Mouse (Mus musculus) limb, embryonic 11.5 days (tissue): ENCODE results near the gene Serpina3m. TPM values are rescaled to one million over a fixed set of nuclear protein-coding genes. Genes with fewer than 3 reads are reported as not detected.
"Not testable (repeated sequence)": the region's sequence is repeated elsewhere in the genome, so short reads cannot be mapped to it uniquely, and the experiment has no call there.

ENCODE experiments used
- ATAC-seq: fragments of 200-750 bp; cut with Nextera tagmentation; 2 replicates; pipeline ENCODE4 v1.8.0; 2017; ENCODE audit warnings: low read depth; ENCODE audit not compliant: insufficient number of reproducible peaks, low FRiP score, low TSS enrichment
- DNase-seq: peaks from one replicate; pipeline ENCODE4 v3.0.0-alpha.2; 2015; ENCODE audit warnings: low spot score
- H3K27ac ChIP-seq: fragments of 300-500 bp; sonication (generic); replicated peaks from 2 replicates; pipeline ENCODE4 v1.5.1; 2014; ENCODE audit warnings: low read depth, mild to moderate bottlenecking, low read length
- H3K27me3 ChIP-seq: fragments of 300-500 bp; sonication (generic); 2 replicates; pipeline ENCODE4 v1.6.1; 2014; ENCODE audit warnings: mild to moderate bottlenecking, low read length, mixed read lengths; ENCODE audit not compliant: control insufficient read depth, insufficient read depth
- H3K36me3 ChIP-seq: fragments of 300-500 bp; sonication (generic); 2 replicates; pipeline ENCODE4 v1.6.1; 2014; ENCODE audit warnings: mild to moderate bottlenecking, low read length, moderate library complexity, mixed read lengths; ENCODE audit not compliant: control insufficient read depth, insufficient read depth
- H3K4me1 ChIP-seq: fragments of 300-500 bp; sonication (generic); 2 replicates; pipeline ENCODE4 v1.6.1; 2014; ENCODE audit warnings: low read length, mixed read lengths; ENCODE audit not compliant: control insufficient read depth, insufficient read depth
- H3K4me2 ChIP-seq: fragments of 300-500 bp; sonication (generic); 2 replicates; pipeline ENCODE4 v1.6.1; 2014; ENCODE audit warnings: low read depth, mild to moderate bottlenecking, moderate library complexity; ENCODE audit not compliant: severe bottlenecking
- H3K4me3 ChIP-seq: fragments of 300-500 bp; sonication (generic); 2 replicates; pipeline ENCODE4 v1.5.1; 2014; ENCODE audit warnings: low read depth, low read length
- H3K9ac ChIP-seq: fragments of 300-500 bp; sonication (generic); 2 replicates; pipeline ENCODE4 v1.6.1; 2014; ENCODE audit warnings: mild to moderate bottlenecking, low read length
- H3K9me3 ChIP-seq: fragments of 300-500 bp; sonication (generic); 2 replicates; pipeline ENCODE4 v1.6.1; 2016; ENCODE audit warnings: low read length; ENCODE audit not compliant: control insufficient read depth
- WGBS: fragments of 180-500 bp; shearing (Covaris S2); extraction: QIAGEN DNeasy Blood & Tissue Kit; methylation state at CpG from one replicate; pipeline ENCODE4 v1.1.7; 2014; 5-methylcytosine and 5-hydroxymethylcytosine counted together
- polyA plus RNA-seq: library from polyadenylated mRNA; unstranded; fragments of >200 nt; fragmentation: Nextera tagmentation; extraction: Ambion mirVana; gene quantifications from 2 replicates; pipeline ENCODE4 v1.2.1, GENCODE M21; 2014

Serpina3m gene
- polyA plus RNA-seq, 1 experiment from 2014 or later: not detected

DNA sequence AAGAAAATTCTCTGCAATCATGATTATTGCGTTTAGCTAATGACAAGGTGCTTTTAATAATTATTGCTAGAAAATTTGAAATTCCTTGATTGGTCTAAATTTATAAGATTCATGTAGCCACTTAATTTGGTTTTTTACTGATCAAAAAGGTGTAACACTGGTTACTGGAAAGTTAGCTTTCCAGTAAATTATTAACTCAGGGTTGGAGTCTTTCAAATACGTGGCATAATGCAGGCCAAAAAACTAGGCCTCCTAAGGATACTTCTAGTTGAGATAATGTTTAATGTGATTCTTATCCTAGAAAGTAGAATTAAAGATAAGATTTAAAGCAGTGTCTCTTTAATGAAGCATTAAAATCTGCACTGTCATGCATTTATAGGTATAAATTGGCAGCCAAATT, 40.1 kb downstream of the Serpina3m start:
- not testable (repeated sequence) for H3K4me3 ChIP-seq, H3K27ac ChIP-seq, H3K9me3 ChIP-seq, H3K4me1 ChIP-seq, ATAC-seq, DNase-seq, H3K4me2 ChIP-seq, H3K9ac ChIP-seq, H3K27me3 ChIP-seq, H3K36me3 ChIP-seq
- 77% methylated on average over 2 of the region's 2 CpGs for WGBS

DNA sequence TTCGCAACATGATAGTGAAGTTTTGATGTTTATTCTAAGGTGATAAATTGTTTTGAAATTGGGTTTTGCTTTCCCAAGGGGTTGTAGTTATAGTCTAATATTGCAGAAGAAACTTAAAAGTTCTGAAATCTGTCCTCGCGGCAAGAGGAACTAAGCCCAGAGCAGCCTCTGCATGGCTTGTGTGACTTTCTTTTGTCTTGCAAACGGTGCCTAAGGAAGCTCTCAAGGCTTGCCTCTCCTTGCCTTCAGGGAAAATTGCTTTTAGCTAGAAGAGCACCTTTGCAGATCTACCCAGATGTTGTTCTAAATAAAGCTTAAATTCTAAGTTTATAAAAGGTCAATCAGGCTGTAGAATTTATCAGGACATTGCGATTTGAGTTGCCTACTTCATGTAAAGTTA, 40.5 kb downstream of the Serpina3m start:
- not testable (repeated sequence) for H3K9ac ChIP-seq, H3K27ac ChIP-seq, H3K4me2 ChIP-seq, DNase-seq, H3K9me3 ChIP-seq, H3K27me3 ChIP-seq, H3K4me1 ChIP-seq, H3K4me3 ChIP-seq, ATAC-seq, H3K36me3 ChIP-seq
- 50% methylated on average over 5 of the region's 5 CpGs for WGBS

DNA sequence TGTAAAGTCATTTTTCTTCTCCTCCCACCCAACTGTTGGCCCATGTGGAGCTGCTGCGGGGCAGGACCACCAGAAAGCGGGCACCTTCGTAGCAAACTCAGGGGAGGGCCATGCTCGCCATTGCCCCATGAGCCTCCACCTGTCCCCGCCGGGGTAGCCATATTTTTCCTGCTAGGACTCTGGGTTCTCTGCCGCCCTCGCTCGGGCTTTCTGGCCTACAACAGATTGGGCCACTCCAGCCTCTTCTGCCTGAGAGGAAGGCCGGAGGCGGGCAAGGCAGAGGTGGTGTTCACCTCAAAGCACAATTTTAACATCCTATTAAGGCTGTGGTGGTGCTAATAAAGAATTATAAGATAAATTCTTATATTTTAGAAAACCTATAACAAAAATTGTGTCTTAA, 41.6 kb downstream of the Serpina3m start:
- H3K4me3 ChIP-seq: no peak overlapping the region
- no peaks in the 10 kb centered on the region for H3K36me3 ChIP-seq
- H3K9me3 ChIP-seq: no peaks in the 10 kb centered on the region
- H3K27ac ChIP-seq: no peak overlapping the region
- H3K4me2 ChIP-seq: no peak overlapping the region
- no peak overlapping the region for H3K9ac ChIP-seq
- ATAC-seq (no peak), DNase-seq (no peak)
- WGBS: 95% methylated on average over 11 of the region's 11 CpGs
- no peaks in the 10 kb centered on the region for H3K27me3 ChIP-seq
- no peaks in the 10 kb centered on the region for H3K4me1 ChIP-seq

DNA sequence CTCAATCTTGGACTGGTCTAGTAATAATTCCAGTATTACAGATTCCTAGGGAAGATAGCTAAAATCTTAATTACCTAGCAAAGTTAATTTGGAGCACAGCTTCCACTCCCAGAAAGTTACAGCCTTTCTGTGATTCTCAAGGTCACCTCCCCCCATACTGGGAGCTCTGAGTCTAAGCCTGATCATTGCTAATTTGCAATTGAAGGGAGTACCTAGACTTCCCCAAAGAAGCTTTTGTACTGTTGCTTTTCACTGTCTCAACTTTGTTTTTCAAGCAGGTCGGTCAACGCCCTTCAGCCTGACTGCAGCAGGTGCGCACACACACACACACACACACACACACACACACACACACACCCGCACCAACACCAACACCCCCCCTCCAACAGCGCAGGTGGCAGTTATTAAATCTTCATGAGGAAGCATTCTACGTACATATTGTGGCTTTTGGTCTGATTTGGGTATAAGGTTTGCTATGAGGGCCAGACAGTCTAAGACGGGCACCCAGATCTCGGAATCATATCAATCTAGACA, 42.9 kb downstream of the Serpina3m start:
- H3K36me3 ChIP-seq, H3K27ac ChIP-seq, H3K9ac ChIP-seq, H3K4me3 ChIP-seq, H3K4me1 ChIP-seq, DNase-seq, ATAC-seq, H3K9me3 ChIP-seq, H3K27me3 ChIP-seq, H3K4me2 ChIP-seq: not testable (repeated sequence)
- WGBS: 94% methylated on average over 8 of the region's 8 CpGs

DNA sequence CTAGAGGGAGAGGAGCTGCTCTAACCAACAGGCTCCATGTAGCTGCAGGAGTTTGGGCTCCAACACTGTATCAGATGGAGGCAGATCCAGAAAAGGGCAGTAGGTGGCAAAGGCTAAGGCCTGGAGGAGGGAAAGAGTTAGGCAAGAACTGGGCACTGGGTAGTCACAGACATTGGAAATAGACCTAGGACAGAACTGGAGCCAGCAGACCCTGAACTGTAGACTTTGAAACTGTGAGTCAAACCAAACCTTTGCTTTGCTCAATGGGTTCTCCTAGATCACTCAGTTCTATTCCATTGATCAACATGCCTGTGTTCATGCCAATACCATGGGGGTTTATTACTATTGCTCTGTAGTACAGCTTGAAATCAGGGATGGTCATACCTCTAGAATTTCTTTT, 47.7 kb downstream of the Serpina3m start:
- DNase-seq: peak; percentile 13
- not testable (repeated sequence) for H3K9me3 ChIP-seq, H3K27ac ChIP-seq, H3K4me3 ChIP-seq, H3K27me3 ChIP-seq, H3K4me1 ChIP-seq, H3K36me3 ChIP-seq, H3K4me2 ChIP-seq, ATAC-seq, H3K9ac ChIP-seq

DNA sequence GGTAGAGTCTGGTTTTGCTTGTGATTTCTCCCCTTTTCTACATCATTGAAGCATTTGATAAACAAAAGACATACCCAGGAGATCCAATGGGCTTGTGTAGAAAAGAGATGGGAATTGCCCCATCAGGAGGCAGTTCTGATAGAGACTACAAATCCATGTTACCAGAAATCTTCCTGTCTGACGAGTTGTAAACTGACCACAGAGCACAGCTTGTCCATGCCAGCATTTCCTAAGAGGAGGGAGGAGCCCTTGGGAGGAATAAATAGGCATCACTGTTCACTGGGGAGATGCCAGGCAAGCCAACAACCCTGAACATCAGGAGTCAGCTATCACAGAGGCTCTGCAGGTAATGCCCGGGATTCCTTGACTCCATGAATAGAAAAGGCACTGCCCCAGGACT, 48.6 kb downstream of the Serpina3m start:
- not testable (repeated sequence) for H3K4me2 ChIP-seq, H3K27ac ChIP-seq, H3K4me3 ChIP-seq, H3K4me1 ChIP-seq, H3K27me3 ChIP-seq, H3K9me3 ChIP-seq, H3K9ac ChIP-seq, H3K36me3 ChIP-seq, ATAC-seq
- 78% methylated on average over 2 of the region's 2 CpGs for WGBS
- DNase-seq: peak; percentile 3

DNA sequence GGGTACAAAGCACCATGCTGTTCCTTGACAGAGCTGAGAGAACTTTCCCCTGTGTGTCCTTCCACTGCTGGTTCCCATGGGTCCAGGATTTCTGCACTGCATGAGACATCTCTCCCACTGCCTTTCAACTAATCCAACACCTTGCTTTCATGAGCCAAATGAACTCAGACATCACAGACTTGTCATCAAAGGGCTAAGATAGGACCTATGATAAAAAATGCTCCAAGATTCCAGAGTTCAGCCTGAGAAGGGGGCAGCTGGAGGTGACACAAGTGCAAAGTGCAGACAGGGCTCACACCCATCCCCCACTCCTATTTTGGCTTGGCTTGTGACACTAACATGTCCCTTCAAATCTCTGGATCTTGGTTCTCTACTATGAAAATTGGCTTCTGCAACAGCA, 50.2 kb downstream of the Serpina3m start:
- Histone ChIP-seq H3K4me2 (no peak overlapping the region), H3K4me3 (no peak overlapping the region), H3K4me1 (no peaks in the 10 kb centered on the region), H3K9ac (no peak overlapping the region), H3K27ac (no peak overlapping the region), H3K9me3 (no peaks in the 10 kb centered on the region), H3K36me3 (no peaks in the 10 kb centered on the region), H3K27me3 (no peaks in the 10 kb centered on the region)
- DNase-seq: peak; percentile 13
- ATAC-seq: no peak

DNA sequence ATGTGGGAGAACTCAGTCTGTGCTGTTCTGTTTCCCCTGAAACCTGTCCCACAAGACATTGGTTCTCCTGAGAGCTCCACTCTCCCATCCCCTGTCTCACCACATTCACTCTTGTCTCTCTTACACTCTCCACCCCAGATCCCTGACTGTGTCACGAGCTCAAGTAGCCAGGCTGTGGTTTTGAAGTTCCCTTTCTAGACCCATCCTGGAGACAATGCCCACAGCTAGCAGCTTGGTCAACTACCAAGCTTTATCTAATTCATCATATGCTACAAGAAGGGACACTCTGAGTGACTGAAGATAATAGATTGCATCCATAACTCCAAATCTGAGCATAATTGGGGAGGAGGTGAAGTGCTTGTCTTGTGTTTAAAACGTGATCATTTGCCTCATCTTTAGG, 52.8 kb downstream of the Serpina3m start:
- not testable (repeated sequence) for H3K27ac ChIP-seq, H3K9ac ChIP-seq, ATAC-seq, H3K36me3 ChIP-seq, H3K27me3 ChIP-seq, H3K4me3 ChIP-seq, H3K4me1 ChIP-seq, H3K4me2 ChIP-seq, H3K9me3 ChIP-seq
- peak; percentile 13 for DNase-seq
- 64% methylated on average over 2 of the region's 2 CpGs for WGBS

DNA sequence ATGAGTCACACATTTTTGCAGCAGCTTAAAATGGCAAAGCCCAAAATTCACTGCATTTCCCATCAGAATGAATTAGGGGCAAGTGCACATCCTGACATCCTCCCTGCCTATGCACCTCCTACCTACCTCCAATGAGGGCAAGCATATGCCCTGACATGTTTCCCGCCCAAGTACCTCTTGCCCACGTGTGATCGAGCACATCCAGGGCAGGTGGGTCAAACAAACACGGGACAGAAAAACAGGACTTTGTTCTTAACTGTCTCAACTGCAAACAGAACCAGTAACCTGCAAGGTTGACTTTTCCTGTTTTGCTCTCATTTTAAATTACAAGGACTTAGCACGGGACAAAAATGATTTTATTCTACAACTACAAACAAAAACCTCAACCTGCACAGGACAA, 65.7 kb downstream of the Serpina3m start:
- H3K9me3 ChIP-seq: no peaks in the 10 kb centered on the region
- H3K4me1 ChIP-seq: no peaks in the 10 kb centered on the region
- H3K27me3 ChIP-seq: no peaks in the 10 kb centered on the region
- ATAC-seq (no peak), DNase-seq (no peak)
- no peak overlapping the region for H3K4me2 ChIP-seq
- no peaks in the 10 kb centered on the region for H3K36me3 ChIP-seq
- WGBS: 85% methylated on average over 5 of the region's 5 CpGs
- H3K4me3 ChIP-seq: no peak overlapping the region
- no peak overlapping the region for H3K27ac ChIP-seq
- H3K9ac ChIP-seq: no peak overlapping the region
